Mouse (Mus musculus): ENCODE results near the gene Ubxn4. TPM values are rescaled to one million over a fixed set of nuclear protein-coding genes. Genes with fewer than 3 reads are reported as not detected.
A peak's percentile ranks its signal among the peaks of the same experiment; 100 is the strongest.
"Not testable (repeated sequence)": the region's sequence is repeated elsewhere in the genome, so short reads cannot be mapped to it uniquely, and the experiment has no call there.

The Ubxn4 gene
- polyA plus RNA-seq, 1 experiment from 2014 or later = 69.1 TPM

GRCm38 (mm10) chr1:128314665-128315064, 70.9 kb downstream of the Ubxn4 start:
- no peak overlapping the region for H3K9ac ChIP-seq
- H3K4me3 ChIP-seq (replicated peaks) = no peak overlapping the region
- no peak overlapping the region for H3K4me2 ChIP-seq (replicated peaks)
- no peaks in the 10 kb centered on the region for H3K4me1 ChIP-seq
- no peaks in the 10 kb centered on the region for H3K27me3 ChIP-seq
- WGBS = 61% methylated on average over 4 of the region's 4 CpGs
- ATAC-seq (ENCODE audit: insufficient number of reproducible peaks, low FRiP score, low TSS enrichment, low read depth) = no peak
- H3K9me3 ChIP-seq (replicated peaks) = no peaks in the 10 kb centered on the region
- H3K27ac ChIP-seq (replicated peaks) = no peak overlapping the region
- no peaks in the 10 kb centered on the region for H3K36me3 ChIP-seq

GRCm38 (mm10) chr1:128319266-128319665, 75.5 kb downstream of the Ubxn4 start:
- not testable (repeated sequence) for ATAC-seq (ENCODE audit: insufficient number of reproducible peaks, low FRiP score, low TSS enrichment, low read depth); H3K27me3 ChIP-seq; H3K4me2 ChIP-seq (replicated peaks); H3K4me3 ChIP-seq (replicated peaks); H3K9ac ChIP-seq; H3K27ac ChIP-seq (replicated peaks); H3K9me3 ChIP-seq (replicated peaks); H3K36me3 ChIP-seq; H3K4me1 ChIP-seq
- 76% methylated on average over 6 of the region's 6 CpGs for WGBS

GRCm38 (mm10) chr1:128323026-128323643, 79.4 kb downstream of the Ubxn4 start:
- Histone ChIP-seq H3K4me1 (no peaks in the 10 kb centered on the region), H3K27ac (replicated peaks) (no peak overlapping the region), H3K27me3 (no peaks in the 10 kb centered on the region), H3K9ac (no peak overlapping the region), H3K9me3 (replicated peaks) (no peaks in the 10 kb centered on the region), H3K4me2 (replicated peaks) (no peak overlapping the region), H3K36me3 (peaks cover 17% of the 10 kb centered on the region), H3K4me3 (replicated peaks) (no peak overlapping the region)
- WGBS = 91% methylated on average over 8 of the region's 8 CpGs
- ATAC-seq (ENCODE audit: insufficient number of reproducible peaks, low FRiP score, low TSS enrichment, low read depth) = no peak

GRCm38 (mm10) chr1:128324776-128325175, 81.0 kb downstream of the Ubxn4 start:
- 71% methylated on average over 2 of the region's 2 CpGs for WGBS

GRCm38 (mm10) chr1:128327165-128327564, 83.4 kb downstream of the Ubxn4 start:
- H3K9me3 ChIP-seq (replicated peaks) = no peaks in the 10 kb centered on the region
- H3K4me1 ChIP-seq = no peaks in the 10 kb centered on the region
- H3K4me3 ChIP-seq (replicated peaks) = no peak overlapping the region
- no peak overlapping the region for H3K4me2 ChIP-seq (replicated peaks)
- no peak overlapping the region for H3K27ac ChIP-seq (replicated peaks)
- 96% methylated on average over 1 of the region's 1 CpGs for WGBS
- H3K9ac ChIP-seq = no peak overlapping the region
- no peaks in the 10 kb centered on the region for H3K27me3 ChIP-seq
- ATAC-seq (ENCODE audit: insufficient number of reproducible peaks, low FRiP score, low TSS enrichment, low read depth) = no peak
- H3K36me3 ChIP-seq = peaks cover 52% of the 10 kb centered on the region

More at GRCm38 (mm10) chr1:128324776-128325175, 81.0 kb downstream of the Ubxn4 start:
- Histone ChIP-seq H3K4me2 (replicated peaks) (no peak overlapping the region), H3K27ac (replicated peaks) (no peak overlapping the region), H3K36me3 (peaks cover 28% of the 10 kb centered on the region), H3K9me3 (replicated peaks) (no peaks in the 10 kb centered on the region), H3K27me3 (no peaks in the 10 kb centered on the region), H3K4me1 (no peaks in the 10 kb centered on the region), H3K4me3 (replicated peaks) (no peak overlapping the region), H3K9ac (no peak overlapping the region)
- ATAC-seq (ENCODE audit: insufficient number of reproducible peaks, low FRiP score, low TSS enrichment, low read depth) = no peak

- Histone ChIP-seq H3K9me3 (replicated peaks) (no peaks in the 10 kb centered on the region), H3K27ac (replicated peaks) (no peak within 1 kb of the TSS), H3K4me1 (no peaks in the 10 kb centered on the region), H3K36me3 (peaks cover 62% of the 10 kb centered on the region), H3K4me3 (replicated peaks) (no peak within 1 kb of the TSS), H3K27me3 (no peaks in the 10 kb centered on the region), H3K9ac (no peak within 1 kb of the TSS), H3K4me2 (replicated peaks) (no peak within 1 kb of the TSS)
- no peak for ATAC-seq (ENCODE audit: insufficient number of reproducible peaks, low FRiP score, low TSS enrichment, low read depth)
- 88% methylated on average over 3 of the region's 3 CpGs for WGBS
These were observed 84.5 kb downstream of the Ubxn4 start, which contains the start of gene Lct for GRCm38 (mm10) chr1:128328218-128328617. Gene Lct, minus strand, starts transcription at chr1:128328318.

MicroRNAs encoded within 50 kb of the gene (microRNA counts, 519-probe panel; counts per million panel counts)
- 2,620 counts per million, percentile 61 among the panel's probes with 10 or more counts for microRNA mmu-miR-128

Small RNA genes within 50 kb of the gene (microRNA-seq; reads per million reads assigned to microRNA genes)
- 174 reads per million, percentile 60 among the genes with 10 or more reads in this experiment for gene Mir128-1 (ENCODE audit: borderline number of aligned reads)

Other genes starting within 250 kb of the Ubxn4 start
- gene Zranb3, start 140.9 kb upstream of the Ubxn4 start, polyA plus RNA-seq (2015; fragmentation: Nextera tagmentation; extraction: Ambion mirVana) = 6.4 and 6.9 TPM in 2 replicates
- gene R3hdm1, start 140.7 kb upstream of the Ubxn4 start, polyA plus RNA-seq (2015; fragmentation: Nextera tagmentation; extraction: Ambion mirVana) = 60.4 and 63.7 TPM in 2 replicates
- 0.07 and 0.08 TPM in 2 replicates for gene Lct, start 84.4 kb downstream of the Ubxn4 start, polyA plus RNA-seq (2015; fragmentation: Nextera tagmentation; extraction: Ambion mirVana)
- 175 and 183 TPM in 2 replicates for gene Mcm6, start 115.7 kb downstream of the Ubxn4 start, polyA plus RNA-seq (2015; fragmentation: Nextera tagmentation; extraction: Ambion mirVana)
- gene Dars, start 173.4 kb downstream of the Ubxn4 start, polyA plus RNA-seq (2015; fragmentation: Nextera tagmentation; extraction: Ambion mirVana) = 134 and 139 TPM in 2 replicates

All from embryonic facial prominence, embryonic 15.5 days (tissue).